Mouse (Mus musculus) gastrocnemius, adult 2 months (tissue): Measurements from ENCODE around the gene Olfr1417. TPM values are rescaled to one million over a fixed set of nuclear protein-coding genes. Genes with fewer than 3 reads are reported as not detected.

ENCODE experiments used
- DNase-seq: peaks from one replicate; pipeline ENCODE4 v3.0.0; 2022
- H3K27ac ChIP-seq: fragments of 200-600 bp; 2 replicates; pipeline ENCODE4 v1.8.1; 2022; ENCODE audit warnings: mild to moderate bottlenecking
- H3K4me3 ChIP-seq: fragments of 200-600 bp; 2 replicates; pipeline ENCODE4 v1.8.1; 2022; ENCODE audit warnings: mild to moderate bottlenecking, moderate library complexity
- CTCF ChIP-seq: fragments of 200-600 bp; IDR thresholded peaks from 2 replicates; pipeline ENCODE4 v1.8.1; 2022; ENCODE audit warnings: antibody characterized with exemption, mild to moderate bottlenecking, moderate library complexity
- intact Hi-C: fragments of 180-260 bp; cut with DNase I; formaldehyde crosslinking; loops from one replicate; pipeline ENCODE4 v1.15.1; 2025
- total RNA-seq, 2 experiments: library from RNA; stranded (reverse); gene quantifications; 2 replicates each; pipeline ENCODE4 v1.2.3; 2021

Gene Olfr1417
- total RNA-seq, 2 experiments from 2014 or later: not detected

DNA sequence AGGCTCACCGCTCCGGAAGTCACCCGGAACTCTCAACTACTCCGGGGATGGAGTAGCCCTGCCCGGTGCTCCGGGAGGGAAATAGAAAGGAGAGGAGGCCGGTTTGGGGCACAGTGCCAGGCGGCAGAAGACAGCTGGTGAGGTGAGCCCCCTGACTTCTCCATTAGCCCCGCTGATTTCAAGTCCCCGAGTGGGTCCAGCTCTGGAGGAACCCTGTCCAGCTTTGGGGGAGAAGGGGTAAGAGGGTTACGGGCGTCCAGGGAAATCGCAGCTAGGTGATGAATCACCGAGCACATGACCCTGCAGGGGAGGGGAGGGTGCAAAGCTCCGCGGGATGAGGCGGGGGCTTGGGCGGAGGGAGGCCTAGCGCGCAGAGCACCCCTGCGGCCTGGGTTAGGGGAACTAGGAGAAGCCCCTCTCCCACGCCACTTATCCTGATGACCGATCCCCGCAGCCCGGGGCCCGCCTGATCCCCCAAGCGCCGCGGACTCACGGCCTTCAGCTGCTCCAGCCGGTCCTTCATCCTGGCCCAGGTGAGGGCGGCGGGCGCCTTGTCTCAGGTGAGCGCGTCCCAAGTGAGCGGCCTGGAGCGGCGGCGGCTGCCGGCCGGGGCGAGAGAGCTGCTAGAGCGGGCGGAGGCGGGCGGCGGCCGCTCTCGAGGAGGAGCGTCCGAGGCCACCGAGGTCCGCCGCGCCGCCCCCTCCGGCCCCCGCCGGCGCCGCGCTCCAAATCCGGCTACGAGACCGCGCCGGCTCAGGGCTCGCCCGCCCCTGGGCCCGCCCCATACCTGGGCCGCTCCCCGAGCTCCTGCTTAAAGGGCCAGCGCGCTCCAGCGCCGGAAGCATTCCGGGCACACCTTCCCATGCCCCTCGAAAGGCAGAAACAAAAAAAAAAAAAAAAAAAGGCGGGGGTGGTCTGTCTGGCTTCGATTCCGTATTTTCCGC, 20.5 kb downstream of the Olfr1417 start:
- intact Hi-C loops: loop anchor here (2.0 kb wide), 1 partner anchor 194 kb away; no protein-coding TSS in a partner anchor
- peak overlapping the region; percentile 83 for H3K27ac ChIP-seq
- H3K4me3 ChIP-seq: peak overlapping the region; percentile 92
- DNase-seq: peak; percentile 78
- TF ChIP-seq CTCF: no peak

DNA sequence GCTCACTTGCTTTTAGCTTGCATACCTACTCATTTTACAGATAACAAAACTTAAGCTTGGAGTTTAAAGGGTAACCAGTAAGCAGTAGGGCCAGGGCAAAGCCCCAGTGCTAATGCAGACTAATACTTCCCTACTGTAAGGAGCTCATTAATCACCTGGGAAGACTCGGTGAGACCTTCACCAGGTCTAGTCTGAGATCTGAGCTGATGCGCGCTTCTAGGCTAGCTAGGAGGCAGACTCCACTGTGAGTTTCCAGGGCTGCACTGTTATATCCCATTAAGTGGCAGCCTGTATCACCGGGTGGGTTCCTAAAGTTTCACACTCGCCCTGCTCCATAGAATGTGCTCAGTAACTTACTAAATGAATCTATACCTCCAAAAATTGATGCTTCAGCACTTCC, 21.4 kb downstream of the Olfr1417 start:
- peak overlapping the region; percentile 92 for H3K4me3 ChIP-seq
- intact Hi-C loops: loop anchor here (1.0 kb wide), 1 partner anchor 39 kb away; no protein-coding TSS in a partner anchor
- no peak for TF ChIP-seq CTCF
- peak overlapping the region; percentile 83 for H3K27ac ChIP-seq
- no peak for DNase-seq

DNA sequence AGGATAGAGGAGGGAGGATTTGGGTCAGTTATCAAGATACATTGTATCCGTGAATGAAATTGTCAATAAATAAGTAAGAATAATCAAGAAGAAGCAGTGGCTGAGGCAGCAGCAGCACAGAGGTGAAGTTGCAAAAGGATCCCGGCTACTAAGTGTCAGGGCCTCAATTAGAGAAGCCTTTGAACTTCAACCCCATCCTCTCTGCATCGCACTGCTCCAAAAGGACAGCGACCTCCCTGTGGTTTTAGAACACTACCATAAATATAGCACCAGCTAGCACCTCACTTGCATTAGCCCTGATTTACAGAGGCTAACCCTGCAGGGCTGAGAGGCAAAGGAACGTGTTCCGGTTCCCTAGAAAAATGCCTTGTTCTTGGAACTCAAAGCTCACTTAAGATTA, 22.3 kb downstream of the Olfr1417 start:
- Histone ChIP-seq H3K4me3 (no peak overlapping the region), H3K27ac (no peak overlapping the region; the same call in none of the 2 replicates)
- intact Hi-C loops: loop anchor here (1.0 kb wide), 1 partner anchor 38 kb away; no protein-coding TSS in a partner anchor
- no peak for TF ChIP-seq CTCF
- DNase-seq: no peak

DNA sequence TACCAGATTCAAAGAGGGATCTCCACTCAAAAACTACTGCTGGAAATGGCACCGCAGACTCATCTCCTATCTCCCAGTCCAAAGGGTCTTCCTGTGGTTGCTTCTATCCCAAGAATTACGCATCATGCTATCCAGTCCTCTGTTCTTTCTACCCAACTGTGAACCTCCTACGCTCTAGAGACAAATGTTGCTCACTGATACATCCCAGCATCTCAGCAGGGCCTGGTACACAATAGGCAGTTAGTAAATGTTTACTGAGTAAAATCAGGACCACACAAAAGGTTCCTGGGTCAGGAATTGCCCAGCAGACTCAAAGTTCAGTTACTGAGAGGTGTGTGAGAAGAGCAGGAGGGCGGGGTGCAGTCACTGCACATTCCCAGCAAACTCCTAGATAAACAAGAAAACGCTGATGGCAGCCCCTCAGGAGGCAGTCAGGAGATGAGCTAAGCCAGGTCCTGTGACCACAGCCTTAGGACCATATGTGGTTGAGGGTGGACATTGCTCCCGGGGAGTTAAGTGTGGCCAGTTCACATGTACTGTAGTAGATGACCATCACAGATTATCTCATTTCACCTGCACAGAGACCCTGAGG, 24.2 kb downstream of the Olfr1417 start:
- no peak for DNase-seq
- H3K4me3 ChIP-seq: no peak overlapping the region
- TF ChIP-seq CTCF: no peak
- H3K27ac ChIP-seq: 0 out of 2 replicates have a peak overlapping the region, but pooled peaks have one; percentile 6
- intact Hi-C loops: no loop called here

DNA sequence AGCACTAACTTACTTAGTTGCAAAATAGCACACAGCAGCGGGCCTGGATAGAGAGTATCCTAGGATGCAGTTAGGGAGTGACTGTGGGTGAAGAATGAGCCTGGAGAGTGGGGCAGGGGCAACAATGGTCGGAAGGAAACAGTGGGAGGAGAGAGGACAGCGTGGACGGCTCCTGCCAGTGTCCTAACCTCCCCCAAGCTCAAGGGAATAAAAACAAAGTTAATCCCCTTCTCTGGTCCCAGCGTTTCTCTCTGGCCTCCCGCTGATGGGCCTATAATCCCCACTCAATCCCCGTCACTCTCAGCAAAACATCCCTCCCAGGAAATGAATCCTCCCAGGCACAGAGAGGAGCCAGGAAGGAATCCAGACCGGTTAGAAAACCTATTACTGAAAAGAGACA, 25.4 kb downstream of the Olfr1417 start:
- no peak for DNase-seq
- Histone ChIP-seq H3K27ac (peak overlapping the region; percentile 71), H3K4me3 (peak overlapping the region; percentile 26; the same call in 1 of the 2 replicates)
- intact Hi-C loops: no loop called here
- no peak for TF ChIP-seq CTCF

DNA sequence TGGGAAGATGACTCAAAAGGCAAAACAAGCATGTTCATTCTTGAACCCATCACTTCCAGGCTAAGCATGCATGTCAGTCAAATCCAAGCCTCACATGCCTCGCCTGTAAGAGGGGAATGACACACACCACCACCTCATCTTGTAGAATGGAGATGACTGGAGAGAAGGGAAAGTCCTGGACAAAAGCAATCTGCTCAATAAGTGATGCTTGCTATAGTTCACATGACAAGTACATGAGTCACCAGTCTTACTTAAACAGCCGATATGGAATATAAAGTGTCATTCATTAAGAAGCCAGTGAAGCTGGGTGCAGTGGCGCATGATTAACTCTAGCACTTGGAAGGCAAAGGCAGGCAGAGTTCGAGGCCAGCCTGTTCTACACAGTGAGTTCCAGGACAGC, 25.9 kb downstream of the Olfr1417 start:
- H3K27ac ChIP-seq: peak overlapping the region; percentile 71
- no peak for TF ChIP-seq CTCF
- intact Hi-C loops: no loop called here
- no peak for DNase-seq
- H3K4me3 ChIP-seq: no peak overlapping the region; the same call in 1 of the 2 replicates

DNA sequence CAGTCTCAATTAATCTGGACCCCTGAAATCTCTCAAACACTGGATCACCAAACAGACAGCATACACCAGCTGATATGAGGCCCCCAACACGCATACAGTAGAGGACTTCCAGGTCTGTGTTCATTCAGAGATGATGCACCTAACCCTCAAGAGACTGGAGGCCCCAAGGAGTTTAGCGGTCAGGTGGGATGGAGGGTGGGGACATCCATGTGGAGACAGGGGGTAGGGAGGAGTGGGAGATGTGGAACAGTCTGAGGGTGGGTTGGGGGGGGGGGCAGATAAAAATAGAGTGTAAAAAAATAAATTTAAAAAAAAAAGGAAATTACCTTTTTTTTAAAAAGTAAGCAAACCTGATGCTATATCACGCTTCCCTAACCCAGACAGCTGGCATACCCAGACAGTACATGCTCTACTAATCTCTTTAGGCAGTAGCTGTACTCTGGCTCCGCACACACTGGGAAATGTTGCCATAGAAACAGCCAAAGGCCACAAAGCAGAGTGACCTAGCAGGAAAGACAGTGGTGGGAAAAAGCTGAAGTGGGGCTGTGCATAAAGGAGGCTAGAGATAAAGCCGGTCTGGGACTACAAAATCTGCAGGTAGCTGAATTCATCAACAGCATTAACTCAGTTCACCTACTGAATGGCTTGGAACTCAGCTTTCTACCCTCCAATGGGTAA, 27.2 kb downstream of the Olfr1417 start:
- no peak overlapping the region for H3K4me3 ChIP-seq
- intact Hi-C loops: no loop called here
- no peak for DNase-seq
- peak overlapping the region; percentile 74 for H3K27ac ChIP-seq
- no peak for TF ChIP-seq CTCF

DNA sequence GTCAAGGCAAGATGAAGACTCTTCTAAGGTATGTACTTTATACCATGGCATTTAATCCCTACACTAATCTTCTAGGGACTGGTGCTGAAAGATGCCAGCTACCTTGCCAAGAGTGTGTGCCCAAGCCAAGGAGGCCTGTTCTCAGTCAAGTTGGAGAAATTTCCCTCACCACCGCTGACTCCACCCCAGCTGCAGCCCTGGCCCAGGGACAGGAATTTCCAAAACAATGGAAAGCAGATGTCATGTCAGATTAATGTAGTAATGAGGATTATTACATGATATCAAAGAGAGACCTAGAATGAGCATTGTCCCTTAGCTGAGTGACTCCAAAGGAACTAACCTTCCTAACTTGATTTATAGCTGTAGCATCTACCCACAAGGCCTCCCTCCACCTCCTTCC, 28.2 kb downstream of the Olfr1417 start:
- no peak overlapping the region; the same call in 1 of the 2 replicates for H3K4me3 ChIP-seq
- peak overlapping the region; percentile 74 for H3K27ac ChIP-seq
- TF ChIP-seq CTCF: no peak
- DNase-seq: peak; percentile 49
- intact Hi-C loops: no loop called here

DNA sequence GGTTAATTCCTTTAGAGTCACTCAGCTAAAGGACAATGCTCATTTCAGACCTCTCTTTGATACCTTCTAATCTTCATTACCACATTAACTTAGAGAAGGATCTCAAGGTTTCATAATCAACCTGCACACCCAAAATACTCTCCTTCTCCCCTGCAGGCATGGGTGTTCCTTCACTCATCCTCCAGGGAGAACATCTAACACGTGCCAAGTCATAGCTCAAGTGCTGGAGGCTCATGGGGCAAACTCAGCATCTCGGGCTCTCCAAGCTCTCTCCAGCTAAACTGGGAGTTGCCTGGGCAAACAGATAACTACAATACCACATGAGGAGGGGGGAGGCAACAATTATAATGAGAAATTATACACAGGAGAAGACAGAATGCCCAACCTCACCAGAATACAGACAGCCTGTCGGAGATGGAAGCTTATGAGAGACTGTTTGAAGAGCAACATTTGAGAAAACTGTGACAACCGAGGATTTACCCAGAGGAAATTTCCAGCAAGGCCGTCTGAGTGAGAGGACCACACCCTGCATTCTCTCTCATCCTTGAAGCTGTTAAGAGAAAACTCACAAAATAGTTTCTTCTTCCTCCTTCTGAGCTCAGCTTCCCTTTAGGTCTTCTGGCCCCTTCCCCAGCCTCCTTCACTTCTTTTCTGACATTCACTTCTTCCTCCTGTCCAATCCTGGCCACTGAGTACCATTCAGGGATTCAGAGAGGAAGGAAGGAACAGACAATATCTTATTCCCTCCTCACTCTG, 28.8 kb downstream of the Olfr1417 start:
- no peak overlapping the region; the same call in 1 of the 2 replicates for H3K4me3 ChIP-seq
- H3K27ac ChIP-seq: peak overlapping the region; percentile 74
- intact Hi-C loops: no loop called here
- TF ChIP-seq CTCF: no peak
- DNase-seq: no peak

DNA sequence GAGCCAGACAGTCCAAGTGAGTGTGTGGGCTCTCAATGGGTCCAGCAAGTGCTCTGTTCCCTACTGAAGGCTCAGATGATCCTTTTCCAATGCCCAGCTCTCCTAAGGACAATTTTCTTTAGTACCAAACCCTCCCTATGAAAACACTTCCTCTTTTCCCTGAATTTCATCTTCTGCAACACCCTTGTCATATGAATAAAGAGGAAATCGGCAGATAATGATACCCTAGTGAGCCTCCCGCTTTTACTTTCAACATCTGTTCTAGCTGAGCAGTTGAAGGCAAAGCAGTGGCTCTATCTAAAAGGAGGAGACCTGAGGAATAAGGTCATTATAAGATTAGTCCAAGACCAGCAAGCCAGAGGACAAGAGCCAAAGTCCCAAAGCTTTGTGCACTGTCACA, 30.6 kb downstream of the Olfr1417 start:
- TF ChIP-seq CTCF: no peak
- intact Hi-C loops: no loop called here
- Histone ChIP-seq H3K4me3 (no peak overlapping the region), H3K27ac (no peak overlapping the region)
- no peak for DNase-seq

DNA sequence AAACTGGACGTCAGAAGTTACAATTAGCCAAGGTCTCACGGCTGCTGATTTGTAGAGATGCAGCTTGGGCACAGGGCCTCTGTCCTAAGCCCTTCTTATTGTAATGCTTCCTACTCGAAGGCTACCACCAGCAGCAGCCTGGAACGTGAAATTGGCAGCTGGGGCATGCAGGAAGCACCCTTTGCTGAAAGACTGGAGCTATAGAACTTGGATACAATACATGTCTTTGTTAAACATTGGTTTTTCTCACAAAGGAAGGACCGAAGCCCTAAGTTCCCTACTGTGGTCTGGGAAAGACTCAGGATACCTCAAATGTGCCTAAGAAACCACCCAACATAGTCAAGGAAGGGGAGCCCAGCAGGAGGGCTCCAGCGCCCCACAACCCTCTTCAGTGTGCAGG, 31.2 kb downstream of the Olfr1417 start:
- no peak for DNase-seq
- Histone ChIP-seq H3K27ac (no peak overlapping the region), H3K4me3 (no peak overlapping the region)
- intact Hi-C loops: no loop called here
- TF ChIP-seq CTCF: no peak

DNA sequence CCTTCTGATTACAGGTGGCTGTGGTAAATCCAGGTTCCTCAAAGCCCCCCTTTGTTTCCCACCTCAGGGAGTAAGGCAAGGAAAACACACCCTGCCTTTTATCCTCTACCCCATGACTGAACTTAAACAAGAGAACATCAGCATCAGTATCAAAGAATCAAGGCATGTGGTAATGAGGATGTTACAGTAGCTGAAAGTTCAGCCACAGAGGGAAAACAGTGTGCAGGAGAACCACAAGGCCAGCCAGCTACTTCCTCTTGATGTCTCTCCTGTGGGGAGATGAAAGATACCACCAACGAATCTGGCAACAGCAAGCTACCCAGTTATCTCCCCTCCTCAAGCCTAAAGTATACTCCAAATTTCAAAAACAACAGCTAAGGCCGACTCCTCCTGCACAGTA, 31.8 kb downstream of the Olfr1417 start:
- intact Hi-C loops: no loop called here
- H3K27ac ChIP-seq: no peak overlapping the region
- DNase-seq: no peak
- no peak overlapping the region for H3K4me3 ChIP-seq
- TF ChIP-seq CTCF: no peak
